Mouse (Mus musculus): ENCODE measurements around the gene Tkfc. TPM values are rescaled to one million over a fixed set of nuclear protein-coding genes. Genes with fewer than 3 reads are reported as not detected.

Tkfc gene
- polyA plus RNA-seq, 1 experiment, result not detected

- Histone ChIP-seq H3K4me3 (ENCODE audit: insufficient read depth, low read depth, low read length) (no peak overlapping the region), H3K4me1 (ENCODE audit: control insufficient read depth, insufficient read depth, low read length) (peaks cover 6% of the 10 kb centered on the region), H3K27ac (ENCODE audit: insufficient read depth, low read depth, low read length) (no peak overlapping the region)
- WGBS, result 69% methylated on average over 5 of the region's 5 CpGs
- TF ChIP-seq POLR2A (IDR thresholded peaks at IDR 0.05; ENCODE audit: insufficient read depth, low read depth, low read length) (no peak), CTCF (IDR thresholded peaks at IDR 0.05; ENCODE audit: insufficient read depth, low read depth, low read length) (no peak)
These were observed 3.3 kb upstream of the Tkfc start for GRCm38 (mm10) chr19:10608573-10609240.

GRCm38 (mm10) chr19:10605901-10606622 lies 608 bp upstream of the Tkfc start:
- Histone ChIP-seq H3K4me3 (ENCODE audit: insufficient read depth, low read depth, low read length) (peak overlapping the region; percentile 90), H3K4me1 (ENCODE audit: control insufficient read depth, insufficient read depth, low read length) (peaks cover 10% of the 10 kb centered on the region), H3K27ac (ENCODE audit: insufficient read depth, low read depth, low read length) (peak overlapping the region; percentile 22; the same call in 1 of the 2 replicates)
- WGBS, result 5% methylated on average over 20 of the region's 20 CpGs
- TF ChIP-seq POLR2A (IDR thresholded peaks at IDR 0.05; ENCODE audit: insufficient read depth, low read depth, low read length) (no peak), CTCF (IDR thresholded peaks at IDR 0.05; ENCODE audit: insufficient read depth, low read depth, low read length) (no peak)

DNA sequence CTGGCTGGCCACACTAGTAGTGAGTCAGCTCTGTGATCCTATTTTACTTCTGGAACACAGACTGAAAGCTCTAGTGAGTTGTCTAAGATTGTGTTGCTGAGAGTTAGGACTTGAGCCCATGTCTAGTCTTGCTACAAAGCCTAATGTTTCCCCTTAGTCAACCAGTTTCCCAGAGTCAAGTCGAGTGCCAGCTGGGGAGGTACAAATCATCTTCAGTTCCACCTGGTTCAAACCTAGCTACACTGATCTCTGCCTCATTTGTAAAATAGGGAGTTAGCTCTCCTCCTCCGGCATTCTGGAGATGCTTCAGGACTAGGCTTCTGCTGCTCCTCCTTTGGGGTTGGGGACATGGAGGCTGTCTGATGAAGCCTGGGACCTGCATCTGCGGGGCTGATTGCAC lies 920 bp downstream of the Tkfc start:
- Histone ChIP-seq H3K4me1 (ENCODE audit: control insufficient read depth, insufficient read depth, low read length) (peaks cover 10% of the 10 kb centered on the region), H3K4me3 (ENCODE audit: insufficient read depth, low read depth, low read length) (peak overlapping the region; percentile 90), H3K27ac (ENCODE audit: insufficient read depth, low read depth, low read length) (no peak overlapping the region)
- TF ChIP-seq POLR2A (IDR thresholded peaks at IDR 0.05; ENCODE audit: insufficient read depth, low read depth, low read length) (no peak), CTCF (IDR thresholded peaks at IDR 0.05; ENCODE audit: insufficient read depth, low read depth, low read length) (no peak)
- 52% methylated on average over 3 of the region's 3 CpGs for WGBS

- WGBS, result 84% methylated on average over 18 of the region's 18 CpGs
These were observed 1.6 kb downstream of the Tkfc start for GRCm38 (mm10) chr19:10603660-10604523.

GRCm38 (mm10) chr19:10602787-10603186 lies 2.7 kb downstream of the Tkfc start:
- H3K27ac ChIP-seq (ENCODE audit: insufficient read depth, low read depth, low read length), result peak overlapping the region; percentile 61
- H3K4me1 ChIP-seq (ENCODE audit: control insufficient read depth, insufficient read depth, low read length), result peaks cover 10% of the 10 kb centered on the region
- H3K4me3 ChIP-seq (ENCODE audit: insufficient read depth, low read depth, low read length), result peak overlapping the region; percentile 33
- peak; percentile 77; the same call in 1 of the 2 replicates for TF ChIP-seq CTCF (IDR thresholded peaks at IDR 0.05; ENCODE audit: insufficient read depth, low read depth, low read length)
- TF ChIP-seq POLR2A (IDR thresholded peaks at IDR 0.05; ENCODE audit: insufficient read depth, low read depth, low read length), result no peak
- WGBS, result 2% methylated on average over 9 of the region's 9 CpGs

More at GRCm38 (mm10) chr19:10603660-10604523, 1.6 kb downstream of the Tkfc start:
- TF ChIP-seq POLR2A (IDR thresholded peaks at IDR 0.05; ENCODE audit: insufficient read depth, low read depth, low read length) (no peak), CTCF (IDR thresholded peaks at IDR 0.05; ENCODE audit: insufficient read depth, low read depth, low read length) (no peak)
- H3K27ac ChIP-seq (ENCODE audit: insufficient read depth, low read depth, low read length), result no peak overlapping the region
- no peak overlapping the region for H3K4me3 ChIP-seq (ENCODE audit: insufficient read depth, low read depth, low read length)
- peaks cover 10% of the 10 kb centered on the region for H3K4me1 ChIP-seq (ENCODE audit: control insufficient read depth, insufficient read depth, low read length)

DNA sequence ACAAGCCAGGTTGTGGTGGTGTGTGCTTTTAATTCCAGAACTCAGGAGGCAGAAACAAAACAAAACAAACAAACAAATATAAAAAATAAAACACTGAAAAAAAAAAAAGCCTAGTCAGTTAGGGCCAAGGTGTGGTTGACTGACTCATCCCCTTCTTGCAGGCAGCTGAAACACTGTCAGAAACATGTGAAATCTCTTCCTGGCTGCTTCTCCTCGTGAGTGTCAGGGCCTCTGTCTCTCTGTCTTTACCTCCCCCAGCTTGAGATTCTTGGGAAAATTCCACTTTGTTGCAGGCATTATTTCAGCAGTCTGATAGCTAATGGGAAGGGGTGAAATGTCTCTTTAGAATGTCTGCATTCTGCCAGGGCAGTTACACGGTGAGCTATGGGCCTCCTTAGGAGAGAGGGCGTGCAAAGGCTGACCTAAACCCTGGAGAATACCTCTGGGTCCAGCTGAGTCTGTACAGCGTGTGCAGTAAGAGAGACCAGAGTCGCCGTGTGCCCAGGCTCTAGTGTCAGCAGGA lies 3.1 kb downstream of the Tkfc start:
- H3K4me3 ChIP-seq (ENCODE audit: insufficient read depth, low read depth, low read length), result peak overlapping the region; percentile 33
- 10% methylated on average over 6 of the region's 6 CpGs for WGBS
- no peak for TF ChIP-seq POLR2A (IDR thresholded peaks at IDR 0.05; ENCODE audit: insufficient read depth, low read depth, low read length)
- no peak for TF ChIP-seq CTCF (IDR thresholded peaks at IDR 0.05; ENCODE audit: insufficient read depth, low read depth, low read length)
- H3K4me1 ChIP-seq (ENCODE audit: control insufficient read depth, insufficient read depth, low read length), result peaks cover 10% of the 10 kb centered on the region
- peak overlapping the region; percentile 61 for H3K27ac ChIP-seq (ENCODE audit: insufficient read depth, low read depth, low read length)

- no peak overlapping the region for H3K4me3 ChIP-seq (ENCODE audit: insufficient read depth, low read depth, low read length)
- no peak overlapping the region for H3K27ac ChIP-seq (ENCODE audit: insufficient read depth, low read depth, low read length)
- 98% methylated on average over 2 of the region's 2 CpGs for WGBS
These were observed 5.8 kb downstream of the Tkfc start for GRCm38 (mm10) chr19:10599648-10600047.

GRCm38 (mm10) chr19:10598188-10598587 lies 7.3 kb downstream of the Tkfc start:
- peaks cover 3% of the 10 kb centered on the region; the same call in 1 of the 2 replicates for H3K4me1 ChIP-seq (ENCODE audit: control insufficient read depth, insufficient read depth, low read length)
- no peak overlapping the region for H3K4me3 ChIP-seq (ENCODE audit: insufficient read depth, low read depth, low read length)
- TF ChIP-seq POLR2A (IDR thresholded peaks at IDR 0.05; ENCODE audit: insufficient read depth, low read depth, low read length) (no peak), CTCF (IDR thresholded peaks at IDR 0.05; ENCODE audit: insufficient read depth, low read depth, low read length) (no peak)
- 32% methylated on average over 3 of the region's 3 CpGs for WGBS
- no peak overlapping the region for H3K27ac ChIP-seq (ENCODE audit: insufficient read depth, low read depth, low read length)

More at GRCm38 (mm10) chr19:10599648-10600047, 5.8 kb downstream of the Tkfc start:
- peaks cover 6% of the 10 kb centered on the region for H3K4me1 ChIP-seq (ENCODE audit: control insufficient read depth, insufficient read depth, low read length)
- TF ChIP-seq POLR2A (IDR thresholded peaks at IDR 0.05; ENCODE audit: insufficient read depth, low read depth, low read length), result no peak
- TF ChIP-seq CTCF (IDR thresholded peaks at IDR 0.05; ENCODE audit: insufficient read depth, low read depth, low read length), result no peak

Measured in olfactory bulb, adult 2 months (tissue).